Mouse (Mus musculus) testis, adult 2 months (tissue): Measurements from ENCODE around the gene Gse1.

Experiments
- CTCF ChIP-seq: fragments of 200-500 bp; IDR thresholded peaks from 2 replicates; pipeline ENCODE4 v1.5.1; 2012; ENCODE audit warnings: low read depth, mild to moderate bottlenecking, inconsistent platforms, low read length, moderate library complexity; ENCODE audit not compliant: control insufficient read depth, insufficient read depth, insufficient replicate concordance
- POLR2A ChIP-seq: fragments of 200-500 bp; IDR thresholded peaks from 2 replicates; pipeline ENCODE4 v1.6.1; 2012; ENCODE audit warnings: low read depth, mild to moderate bottlenecking, inconsistent platforms, low read length, moderate library complexity; ENCODE audit not compliant: control insufficient read depth

- TF ChIP-seq CTCF (no peak), POLR2A (no peak)
These were observed 43.9 kb upstream of the Gse1 start for GRCm38 (mm10) chr8:120184366-120184765.
